Mouse (Mus musculus): Measurements from ENCODE around the gene Tmprss4.

DNA sequence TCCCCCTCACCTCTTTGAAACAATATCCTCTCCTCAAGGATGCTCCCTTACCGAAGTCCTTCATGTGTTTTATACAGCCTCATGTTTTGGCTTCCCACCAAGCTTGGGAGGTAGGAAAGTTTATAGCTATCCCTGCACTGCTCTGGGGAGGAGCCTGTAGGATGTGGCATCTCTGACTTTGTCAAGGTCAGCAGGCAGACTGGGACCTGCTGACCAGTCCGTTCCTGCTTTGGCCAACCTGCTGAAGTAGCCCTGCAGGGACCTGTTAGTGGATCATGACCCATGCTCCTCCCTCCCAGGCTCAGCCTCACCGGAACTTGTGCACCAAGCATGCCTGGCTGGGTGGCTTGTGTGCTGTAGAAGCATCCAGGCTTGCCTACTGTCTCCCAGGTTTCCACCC lies 61.2 kb downstream of the Tmprss4 start:
- no peak for TF ChIP-seq CTCF (IDR thresholded peaks at IDR 0.05; ENCODE audit: low read depth, low read length)
- TF ChIP-seq EP300 (IDR thresholded peaks at IDR 0.05; ENCODE audit: insufficient read depth, low read depth, low read length): no peak
- TF ChIP-seq POLR2A (IDR thresholded peaks at IDR 0.05; ENCODE audit: insufficient read depth, low read length): no peak

All from ES-Bruce4 (cell line).